Mouse (Mus musculus) mesoderm, embryonic 11.5 days (tissue): ENCODE measurements at regions not wholly inside any gene's neighbourhood (a gene's known extent, or its start where the extent isn't known, plus 50 kb on each side); places are given as distances from the start of the nearest gene placed in this dataset.

Source experiments
- DNase-seq: peaks from one replicate; pipeline ENCODE4 v3.0.0-alpha.2; 2012; ENCODE audit warnings: low read depth, low spot score

DNA sequence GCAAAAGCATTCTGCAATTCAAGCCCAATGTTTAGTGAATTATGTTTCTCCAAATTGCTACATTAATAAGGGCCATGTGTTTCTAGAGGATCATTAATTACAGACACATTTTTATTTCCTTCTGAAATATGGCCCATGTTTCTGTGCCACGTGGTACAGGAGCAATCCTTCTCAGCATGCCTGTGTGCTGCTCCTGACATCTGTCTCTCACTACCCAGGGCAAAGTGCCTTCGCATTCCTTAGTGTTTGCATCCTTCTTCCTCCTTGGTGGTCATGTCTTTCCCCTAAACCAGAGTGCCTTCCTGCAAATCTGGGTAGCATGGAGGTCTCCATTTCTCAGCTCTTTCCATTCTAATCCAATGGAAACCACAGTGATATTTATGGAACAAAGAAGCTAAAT lies 832.7 kb upstream of the Fam160b2 start:
- peak; percentile 8 for DNase-seq
